Mouse (Mus musculus) cortical plate, adult 2 months (tissue): ENCODE results near the gene Tlcd2. TPM values are rescaled to one million over a fixed set of nuclear protein-coding genes. Genes with fewer than 3 reads are reported as not detected.

Experiments used
- H3K27ac ChIP-seq: fragments of 200-500 bp; 2 replicates; pipeline ENCODE4 v1.5.1; 2012; ENCODE audit warnings: low read length, control low read depth, inconsistent platforms; ENCODE audit not compliant: insufficient read depth
- H3K4me1 ChIP-seq: fragments of 200-500 bp; 2 replicates; pipeline ENCODE4 v1.6.1; 2011; ENCODE audit warnings: low read length; ENCODE audit not compliant: control insufficient read depth, insufficient read depth
- H3K4me3 ChIP-seq: fragments of 200-500 bp; 2 replicates; pipeline ENCODE4 v1.5.1; 2011; ENCODE audit warnings: mild to moderate bottlenecking, low read length, control low read depth; ENCODE audit not compliant: insufficient read depth
- CTCF ChIP-seq: fragments of 200-500 bp; IDR thresholded peaks from 2 replicates; pipeline ENCODE4 v1.5.1; 2011; ENCODE audit warnings: mild to moderate bottlenecking, control low read depth, low read length; ENCODE audit not compliant: insufficient read depth; ENCODE audit errors: extremely low read depth
- POLR2A ChIP-seq: fragments of 200-500 bp; IDR thresholded peaks from 2 replicates; pipeline ENCODE4 v1.6.1; 2011; ENCODE audit warnings: mild to moderate bottlenecking, low read length, control low read depth; ENCODE audit not compliant: insufficient read depth; ENCODE audit errors: extremely low read depth
- polyA plus RNA-seq: library from polyadenylated mRNA; depleted of rRNA; stranded (reverse); fragments of >200 nt; gene quantifications from 2 replicates; pipeline ENCODE4 v1.2.3, GENCODE M21; 2012

Tlcd2 gene
- polyA plus RNA-seq, 1 experiment, result 1.3 TPM

DNA sequence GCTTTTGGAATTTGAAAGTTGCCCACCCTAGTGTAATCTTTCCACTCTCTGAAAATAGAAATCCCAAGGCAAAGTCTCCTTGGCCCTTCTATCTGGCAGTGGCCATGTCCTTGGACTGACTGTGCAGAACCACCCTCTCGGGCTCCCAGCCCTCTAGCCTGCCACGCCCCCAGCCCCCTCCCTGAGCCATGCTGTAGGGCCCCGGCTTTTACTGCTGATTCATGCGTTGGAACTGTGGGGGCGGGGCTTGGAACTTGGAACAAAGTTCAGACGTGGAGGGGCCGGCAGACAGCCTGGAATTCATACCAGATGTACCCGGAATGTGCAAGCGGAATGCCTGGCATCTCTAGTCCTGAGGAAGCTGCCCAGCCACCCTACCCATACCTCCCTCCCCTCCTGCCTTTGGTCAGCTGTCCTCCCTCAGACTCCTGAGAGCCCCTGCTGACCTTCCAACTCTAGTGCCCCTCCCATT is 1.4 kb downstream of the Tlcd2 start:
- peaks cover 6% of the 10 kb centered on the region for H3K4me1 ChIP-seq
- peak overlapping the region; percentile 79 for H3K4me3 ChIP-seq
- TF ChIP-seq POLR2A (no peak), CTCF (no peak)
- peak overlapping the region; percentile 36; the same call in 1 of the 2 replicates for H3K27ac ChIP-seq

- Histone ChIP-seq H3K4me1 (peaks cover 6% of the 10 kb centered on the region), H3K4me3 (no peak overlapping the region; the same call in 1 of the 2 replicates), H3K27ac (no peak overlapping the region)
- TF ChIP-seq CTCF, result no peak
- no peak for TF ChIP-seq POLR2A
These were observed 2.1 kb downstream of the Tlcd2 start for GRCm38 (mm10) chr11:75463624-75464023.

DNA sequence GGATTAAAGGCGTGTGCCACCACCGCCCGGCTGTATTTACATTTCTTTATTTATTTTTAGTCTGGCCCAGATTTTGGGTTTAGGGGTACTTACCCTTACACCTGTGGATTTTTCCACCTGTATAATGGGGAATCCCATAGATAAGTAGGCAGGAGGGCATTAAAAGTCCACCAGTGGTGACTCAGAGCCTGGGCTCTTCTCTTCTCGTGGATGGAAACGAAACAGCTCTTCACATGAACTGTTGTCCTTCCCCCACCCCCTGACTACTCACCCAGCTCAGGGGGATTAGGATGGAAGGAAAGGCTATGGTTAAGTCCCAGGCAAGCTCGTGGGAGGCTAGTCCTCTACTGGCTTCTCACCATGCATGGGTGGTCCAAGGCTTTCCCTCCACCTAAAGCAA is 2.9 kb downstream of the Tlcd2 start:
- Histone ChIP-seq H3K27ac (no peak overlapping the region), H3K4me1 (peaks cover 6% of the 10 kb centered on the region), H3K4me3 (no peak overlapping the region)
- TF ChIP-seq CTCF (no peak), POLR2A (no peak)

DNA sequence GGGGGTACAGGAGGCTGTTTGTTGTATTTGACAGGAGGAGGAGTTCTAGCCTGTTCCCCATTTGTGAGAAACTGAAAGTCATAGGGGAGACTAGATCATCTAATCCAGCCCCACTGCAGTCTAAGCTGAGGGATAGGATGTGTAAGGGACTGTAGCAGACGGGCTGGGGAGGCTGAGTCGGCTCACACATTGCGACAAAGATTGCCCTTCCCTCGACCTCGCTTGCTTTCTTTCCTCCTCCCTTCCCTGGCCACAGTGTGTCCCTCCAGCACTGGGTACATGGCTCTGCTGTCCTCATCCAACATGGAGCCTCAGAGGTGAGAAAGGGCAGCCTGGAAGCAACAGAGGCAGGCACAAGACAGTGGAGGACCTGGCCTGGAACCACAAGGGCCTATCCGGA is 3.5 kb downstream of the Tlcd2 start:
- no peak for TF ChIP-seq POLR2A
- TF ChIP-seq CTCF, result no peak
- Histone ChIP-seq H3K4me1 (peaks cover 3% of the 10 kb centered on the region), H3K4me3 (no peak overlapping the region), H3K27ac (no peak overlapping the region)

- no peak for TF ChIP-seq POLR2A
- 0 out of 2 replicates have a peak, but pooled peaks have one; percentile 3 for TF ChIP-seq CTCF
- Histone ChIP-seq H3K4me3 (no peak overlapping the region), H3K27ac (no peak overlapping the region), H3K4me1 (peaks cover 3% of the 10 kb centered on the region; the same call in 1 of the 2 replicates)
These were observed 5.4 kb downstream of the Tlcd2 start for GRCm38 (mm10) chr11:75466731-75467505.

DNA sequence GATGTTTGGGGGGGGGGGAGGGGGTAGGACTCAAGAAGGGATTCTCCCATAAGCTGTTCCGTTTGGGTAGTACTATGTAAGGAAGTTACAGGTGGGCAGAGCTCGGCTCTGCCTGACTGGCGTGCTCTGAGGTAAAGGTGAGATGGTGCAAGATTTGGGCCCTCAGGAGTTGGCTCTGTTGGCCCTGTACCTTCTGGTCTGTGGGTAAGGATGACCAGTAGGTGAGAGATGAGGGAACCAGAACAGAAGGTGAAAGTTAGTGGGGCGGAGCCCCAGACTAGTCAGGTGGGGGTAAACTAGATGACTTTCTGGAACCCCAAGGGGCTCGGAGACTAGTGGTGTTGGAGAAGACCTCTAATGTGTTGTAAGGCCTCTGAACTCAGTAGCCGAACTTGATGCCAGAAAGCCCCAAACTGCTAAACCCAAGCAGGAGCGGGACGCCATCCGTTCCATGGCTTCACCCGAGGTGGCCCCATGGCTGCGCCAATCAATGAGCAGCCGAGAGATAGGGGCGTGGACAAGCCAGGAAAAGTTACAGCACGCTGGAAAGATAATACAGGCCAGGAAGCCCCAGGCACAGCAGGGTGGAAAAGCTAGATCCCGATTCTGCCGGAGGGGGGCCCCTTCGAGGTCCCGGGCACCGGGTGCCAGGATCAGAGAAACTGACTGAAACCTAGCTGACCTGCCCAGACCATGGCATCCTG is 6.1 kb downstream of the Tlcd2 start:
- Histone ChIP-seq H3K4me1 (0 out of 2 replicates have a peak, but pooled peaks cover 1% of the 10 kb centered on the region), H3K4me3 (no peak overlapping the region), H3K27ac (no peak overlapping the region)
- TF ChIP-seq CTCF (no peak), POLR2A (no peak)

GRCm38 (mm10) chr11:75468410-75468809 is 6.9 kb downstream of the Tlcd2 start:
- Histone ChIP-seq H3K27ac (no peak overlapping the region), H3K4me3 (no peak overlapping the region), H3K4me1 (no peaks in the 10 kb centered on the region)
- TF ChIP-seq POLR2A (no peak), CTCF (no peak)

GRCm38 (mm10) chr11:75469261-75469660 is 7.7 kb downstream of the Tlcd2 start:
- H3K4me1 ChIP-seq, result no peaks in the 10 kb centered on the region
- no peak for TF ChIP-seq CTCF
- no peak for TF ChIP-seq POLR2A
- H3K4me3 ChIP-seq, result no peak overlapping the region
- H3K27ac ChIP-seq, result no peak overlapping the region

DNA sequence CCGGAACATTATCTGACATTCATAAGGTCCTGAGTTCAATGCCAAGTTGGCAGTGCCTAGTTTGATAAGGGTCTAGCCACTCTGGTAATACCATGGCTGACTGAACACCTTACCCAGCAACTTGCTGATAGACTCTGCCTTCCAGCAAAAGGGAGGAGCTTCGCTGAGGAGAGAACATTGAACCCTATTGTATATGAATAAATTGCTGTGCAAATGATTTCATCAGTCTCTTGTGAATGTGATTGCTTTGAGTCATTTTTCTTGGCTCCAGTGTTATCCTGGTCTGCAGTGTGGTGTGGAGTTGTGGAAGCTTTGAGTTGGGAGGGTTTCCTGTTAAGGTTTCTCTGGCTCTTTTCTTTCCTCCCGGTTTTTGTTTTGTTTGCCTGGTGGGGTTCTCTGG is 9.2 kb downstream of the Tlcd2 start:
- Histone ChIP-seq H3K4me1 (no peaks in the 10 kb centered on the region), H3K27ac (no peak overlapping the region), H3K4me3 (no peak overlapping the region)
- TF ChIP-seq POLR2A (no peak), CTCF (no peak)

DNA sequence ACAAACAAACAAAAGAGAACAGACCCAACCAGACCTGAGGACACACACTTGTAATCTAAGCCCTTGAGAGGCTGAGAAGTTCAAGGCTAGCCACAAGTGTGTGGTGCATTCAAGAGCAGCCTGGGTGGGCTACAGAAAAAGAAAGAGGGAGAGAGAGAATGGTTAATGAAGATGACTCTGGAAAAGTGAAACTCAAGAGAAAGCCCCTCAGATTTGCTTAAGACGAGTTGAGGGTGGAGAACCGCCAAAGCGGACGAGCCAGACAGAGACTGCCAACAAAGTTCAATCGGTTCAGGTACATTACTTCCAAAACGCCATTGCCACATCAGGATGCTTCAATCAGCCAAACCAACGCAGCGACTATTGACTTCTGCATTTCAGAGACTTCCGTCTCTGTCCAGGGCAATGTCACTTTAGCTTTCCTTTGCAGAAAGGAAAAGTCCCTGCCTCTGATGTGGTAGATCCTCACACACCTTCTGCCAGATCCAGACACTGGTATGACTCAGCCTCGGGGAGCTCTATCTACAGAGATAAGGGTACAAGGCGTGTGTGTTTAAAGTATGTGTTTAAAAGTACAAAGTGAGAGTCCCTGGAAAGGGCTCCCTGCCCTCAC is 11.1 kb downstream of the Tlcd2 start:
- no peaks in the 10 kb centered on the region for H3K4me1 ChIP-seq
- no peak overlapping the region for H3K4me3 ChIP-seq
- TF ChIP-seq POLR2A, result no peak
- H3K27ac ChIP-seq, result no peak overlapping the region
